Mouse (Mus musculus): Measurements from ENCODE around the gene Stat5a. TPM values are rescaled to one million over a fixed set of nuclear protein-coding genes. Genes with fewer than 3 reads are reported as not detected.

Gene Stat5a
- total RNA-seq (2022), result 10 to 100 TPM; 16.5 to 26.5 (median 21.6) TPM

- peak; percentile 75 for DNase-seq (ENCODE audit: low spot score)
These were observed at the start of gene Stat5a for GRCm38 (mm10) chr11:100858935-100859578. Gene Stat5a (plus strand): TSS chr11:100859351.

DNA sequence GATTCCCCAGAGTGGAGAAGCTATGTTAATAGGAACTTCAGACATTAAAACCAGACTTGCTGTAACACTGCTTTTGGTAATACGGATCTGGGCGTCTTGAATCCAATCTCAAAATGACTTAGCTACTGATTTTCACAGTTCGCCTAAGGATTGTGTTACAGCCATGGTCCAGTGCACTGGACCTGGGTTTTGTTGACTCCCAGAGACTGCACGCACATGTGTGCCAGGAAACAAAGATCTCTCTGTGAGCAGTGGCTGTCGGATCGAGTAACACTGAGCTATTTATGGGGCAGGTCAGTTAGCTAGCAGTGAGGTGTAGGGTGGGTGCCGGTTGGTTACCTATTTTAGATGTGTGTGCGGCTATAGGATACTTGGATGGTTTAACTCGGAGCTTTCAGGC lies 48.6 kb upstream of the Stat5a start:
- DNase-seq (ENCODE audit: low spot score), result no peak

GRCm38 (mm10) chr11:100811132-100811531 lies 48.0 kb upstream of the Stat5a start:
- no peak for DNase-seq (ENCODE audit: low spot score)

GRCm38 (mm10) chr11:100814498-100814897 lies 44.7 kb upstream of the Stat5a start:
- DNase-seq (ENCODE audit: low spot score), result peak; percentile 72

DNA sequence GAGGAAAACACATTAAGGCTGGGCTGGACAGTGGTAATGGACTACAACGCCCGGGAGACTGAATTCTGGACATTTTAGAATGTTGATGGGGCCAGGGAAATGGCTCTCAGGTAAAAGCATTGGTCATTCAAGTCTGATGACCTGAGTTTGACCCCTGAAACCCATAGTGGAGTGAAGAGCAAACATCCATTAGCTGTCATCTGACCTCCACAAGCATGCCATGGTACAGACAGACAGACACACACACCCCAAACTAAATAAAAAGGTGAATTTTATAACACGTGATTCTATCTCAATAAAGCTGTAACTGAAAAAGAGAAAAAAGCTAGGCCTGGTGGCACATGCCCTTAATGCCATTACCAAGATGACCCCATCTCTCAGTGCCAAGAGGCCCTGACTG lies 42.8 kb upstream of the Stat5a start:
- no peak for DNase-seq (ENCODE audit: low spot score)

DNA sequence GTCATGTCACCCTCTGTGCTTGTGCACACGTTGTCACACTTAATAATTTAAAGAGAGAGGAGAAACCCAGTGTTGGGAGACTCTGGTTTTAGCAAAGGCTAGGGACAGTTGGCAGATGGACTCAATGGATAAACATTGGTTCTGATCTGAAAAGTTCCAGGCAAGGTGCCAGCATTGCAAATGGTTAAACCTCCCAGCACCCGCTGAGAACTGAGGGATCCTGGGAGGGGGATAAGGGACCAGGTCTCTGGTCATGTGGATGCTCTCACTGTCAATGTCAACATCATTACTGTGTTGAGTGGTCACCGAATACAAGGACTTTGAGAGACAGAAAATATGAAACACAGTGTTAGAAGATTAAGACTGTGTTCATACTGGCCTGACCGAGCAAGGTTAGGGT lies 42.4 kb upstream of the Stat5a start:
- DNase-seq (ENCODE audit: low spot score), result no peak

- no peak for DNase-seq (ENCODE audit: low spot score)
These were observed 41.8 kb upstream of the Stat5a start for GRCm38 (mm10) chr11:100817311-100817710.

DNA sequence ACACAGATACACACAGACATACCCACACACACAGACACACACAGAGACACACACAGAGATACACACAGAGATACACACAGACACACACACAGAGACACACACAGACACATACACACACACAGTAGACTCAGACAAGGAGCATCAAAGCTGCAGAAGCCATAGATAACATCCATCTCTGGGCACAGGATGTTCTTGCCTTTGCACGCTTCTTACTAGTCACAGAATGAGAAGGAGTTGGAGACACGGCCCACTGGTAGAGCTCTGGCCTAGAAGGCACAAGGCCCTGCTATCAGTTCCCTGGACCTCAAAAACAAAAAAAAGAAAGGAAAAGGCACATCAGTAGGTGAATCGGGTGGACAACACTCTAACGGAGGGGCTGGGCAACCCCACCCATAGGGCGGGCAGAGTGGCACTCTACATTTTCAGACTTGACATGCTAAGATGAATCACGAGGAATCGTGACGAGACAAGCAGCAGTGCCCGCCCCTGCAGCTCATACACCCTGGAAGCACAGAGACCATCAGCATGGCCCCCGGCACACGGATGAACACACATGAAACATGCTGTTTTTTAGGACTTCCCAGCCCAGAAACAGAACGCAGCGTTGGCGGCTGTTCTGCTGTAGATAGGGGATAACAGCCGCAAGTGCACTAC lies 40.7 kb upstream of the Stat5a start:
- no peak for DNase-seq (ENCODE audit: low spot score)

- no peak for DNase-seq (ENCODE audit: low spot score)
These were observed 40.1 kb upstream of the Stat5a start for GRCm38 (mm10) chr11:100819048-100819447.

DNA sequence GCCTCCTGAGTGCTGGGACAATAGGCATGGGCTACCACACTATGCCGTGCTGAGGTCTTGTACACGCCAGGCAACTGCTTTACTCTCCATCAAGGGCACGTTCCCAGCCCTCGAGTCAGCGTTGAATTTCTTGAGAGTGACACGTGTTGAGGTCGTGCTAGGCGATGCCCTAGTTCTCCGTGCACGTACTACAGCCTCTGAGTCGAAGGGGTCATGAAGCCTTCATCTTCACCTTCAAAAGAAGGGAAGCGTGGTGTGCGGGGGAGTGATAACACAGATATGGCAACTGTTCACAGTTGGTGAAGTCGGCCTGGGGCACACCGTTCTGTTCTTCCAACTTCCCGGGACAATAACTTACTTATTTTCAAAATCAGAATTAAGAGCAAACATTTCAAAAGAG lies 39.5 kb upstream of the Stat5a start:
- no peak for DNase-seq (ENCODE audit: low spot score)

- DNase-seq (ENCODE audit: low spot score), result no peak
These were observed 39.1 kb upstream of the Stat5a start for GRCm38 (mm10) chr11:100820047-100820446.

DNA sequence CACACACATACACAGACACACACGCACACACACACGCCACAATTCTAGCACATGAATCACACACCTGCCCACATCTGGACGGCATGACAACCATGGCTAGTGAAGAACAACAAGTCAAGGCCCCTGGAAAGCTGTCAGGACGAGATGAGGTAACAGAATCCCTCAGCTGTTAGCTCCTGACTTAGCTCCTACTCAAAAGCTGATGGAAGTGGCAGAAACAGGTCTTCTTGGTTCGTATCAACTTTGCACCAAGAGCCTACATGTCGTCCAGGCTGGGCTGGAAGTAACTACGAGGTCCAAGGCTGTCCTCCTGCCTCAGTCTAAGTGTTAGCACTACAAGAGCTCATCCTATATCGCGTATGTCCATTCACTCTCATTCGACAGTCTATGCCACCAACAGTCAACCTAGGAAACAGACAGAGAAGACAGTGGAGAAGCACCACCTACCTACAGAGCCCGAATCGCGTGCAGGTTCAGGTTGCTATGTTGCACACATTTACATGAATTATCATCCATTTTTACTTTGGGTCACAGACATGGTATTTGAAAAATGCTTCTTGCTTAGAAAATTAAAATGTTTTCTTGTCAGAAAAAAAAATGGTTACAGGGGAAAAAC lies 37.4 kb upstream of the Stat5a start:
- no peak for DNase-seq (ENCODE audit: low spot score)

DNA sequence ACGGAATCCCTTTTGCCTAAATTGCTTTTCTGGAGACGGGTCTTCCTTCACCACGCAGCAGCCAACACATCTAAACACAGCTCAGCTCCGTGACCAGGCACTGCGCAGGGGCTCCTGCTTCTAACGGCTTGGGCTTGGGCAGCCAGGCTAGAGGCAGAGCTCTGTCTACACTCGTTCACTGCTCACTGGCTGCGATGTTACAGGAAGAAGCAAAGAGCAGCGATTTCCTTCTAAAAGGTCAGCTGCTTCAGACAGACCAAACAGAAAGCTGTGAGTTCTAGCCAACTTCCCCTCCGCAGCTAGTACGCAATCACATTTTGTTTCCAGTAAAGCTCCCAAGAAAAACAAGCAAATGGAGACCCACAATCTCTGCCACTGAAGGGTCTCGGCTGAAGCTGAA lies 36.8 kb upstream of the Stat5a start:
- peak; percentile 86 for DNase-seq (ENCODE audit: low spot score)

GRCm38 (mm10) chr11:100823543-100824313 lies 35.4 kb upstream of the Stat5a start:
- no peak for DNase-seq (ENCODE audit: low spot score)

DNA sequence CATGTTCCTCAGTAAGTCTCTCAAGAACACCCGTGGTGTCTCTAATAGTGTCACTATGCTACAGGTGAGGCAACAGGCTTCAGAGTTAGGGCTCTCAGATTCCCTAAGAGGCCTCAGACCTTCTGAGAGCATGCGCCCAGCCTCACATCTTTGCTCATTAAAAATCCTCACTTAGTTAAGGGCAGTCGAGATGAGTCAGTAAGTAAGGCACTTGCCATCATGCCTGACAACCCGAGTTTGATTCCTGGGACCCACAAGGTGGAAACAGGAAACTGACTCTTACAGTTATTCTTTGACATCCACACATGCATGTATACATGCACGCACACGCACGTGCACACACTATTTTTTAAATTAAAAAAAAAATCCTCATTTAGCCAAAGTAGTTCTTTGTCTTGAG lies 34.7 kb upstream of the Stat5a start:
- DNase-seq (ENCODE audit: low spot score), result no peak

GRCm38 (mm10) chr11:100825451-100825850 lies 33.7 kb upstream of the Stat5a start:
- no peak for DNase-seq (ENCODE audit: low spot score)

DNA sequence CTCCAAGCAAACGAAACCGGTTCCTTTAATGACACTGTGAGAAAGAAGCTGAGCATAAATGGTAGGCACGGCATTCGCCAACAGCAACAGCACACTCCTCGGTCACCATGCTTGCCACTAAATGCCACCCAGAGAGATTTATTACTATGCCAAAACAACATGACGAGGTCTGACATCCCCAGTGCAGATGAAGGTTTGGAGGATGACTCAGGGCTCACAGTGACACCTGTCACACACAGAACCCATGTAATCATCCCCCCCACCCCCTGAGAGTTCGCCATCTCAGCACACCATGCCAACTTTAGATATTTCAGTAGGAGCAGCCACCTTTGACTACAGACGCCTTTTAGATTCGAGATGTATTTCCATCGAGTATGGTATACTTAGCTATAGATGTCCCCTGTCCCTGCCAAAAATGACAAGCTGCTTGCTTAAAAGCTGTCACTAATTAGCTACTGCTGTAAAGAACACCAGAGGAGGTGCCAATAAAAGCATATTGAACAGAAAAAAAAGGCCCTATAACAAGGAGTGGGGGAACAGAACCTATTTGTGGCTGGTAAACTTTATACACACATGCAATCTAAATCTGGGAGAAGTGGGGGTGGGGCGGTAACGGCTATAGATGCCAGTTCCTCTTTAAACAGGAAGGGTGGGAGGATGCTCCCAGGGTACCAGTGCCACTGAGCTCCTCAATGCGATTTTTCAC lies 32.8 kb upstream of the Stat5a start:
- no peak for DNase-seq (ENCODE audit: low spot score)

DNA sequence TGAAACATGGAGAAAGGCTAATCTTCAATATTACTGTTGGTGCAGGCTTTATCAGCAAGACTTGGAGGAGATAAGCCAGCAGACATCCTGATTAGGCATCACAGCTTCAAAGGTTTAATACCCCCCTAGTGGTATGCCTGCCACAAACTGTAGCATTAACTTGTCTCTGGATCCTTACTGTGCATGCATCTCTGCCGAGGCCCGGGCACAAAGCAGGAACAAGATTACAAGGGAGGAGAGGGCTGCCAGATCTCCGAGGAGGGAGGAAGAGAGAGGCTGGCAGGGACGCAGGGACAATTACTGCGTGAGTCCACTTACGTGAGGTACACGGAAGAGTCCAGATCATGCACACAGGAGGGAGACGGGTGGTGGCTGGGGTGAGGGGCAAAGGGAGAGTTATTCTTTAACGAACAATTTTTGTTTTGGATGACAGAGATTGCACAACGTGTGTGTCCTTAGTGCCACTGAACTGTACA lies 30.4 kb upstream of the Stat5a start:
- DNase-seq (ENCODE audit: low spot score), result no peak

GRCm38 (mm10) chr11:100829691-100830090 lies 29.5 kb upstream of the Stat5a start:
- no peak for DNase-seq (ENCODE audit: low spot score)

DNA sequence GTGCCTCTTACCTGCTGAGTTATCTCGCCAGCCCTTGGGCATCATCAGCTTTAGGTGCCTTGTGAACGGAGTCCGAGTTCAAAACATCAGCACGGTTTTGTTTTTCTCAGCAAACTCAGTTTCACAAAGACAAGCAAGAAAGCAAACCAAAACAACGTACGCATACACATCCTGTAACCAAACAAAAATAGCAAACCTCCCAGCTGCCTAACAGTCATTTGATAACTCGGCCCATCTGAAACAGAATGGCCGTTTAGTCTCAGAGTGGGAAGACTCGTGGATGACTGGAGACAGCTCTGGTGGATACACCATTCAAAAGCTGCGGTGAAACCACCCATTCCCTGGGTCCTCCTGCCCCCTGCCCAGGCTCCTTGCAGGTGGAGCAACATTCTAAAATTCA lies 27.8 kb upstream of the Stat5a start:
- DNase-seq (ENCODE audit: low spot score), result no peak

GRCm38 (mm10) chr11:100833466-100833865 lies 25.7 kb upstream of the Stat5a start:
- no peak for DNase-seq (ENCODE audit: low spot score)

Data from heart, adult 8-10 months (tissue).